Mouse (Mus musculus) skeletal muscle tissue, adult 2 months (tissue): Measurements from ENCODE around the gene Fahd2a.

Experiments used
- DNase-seq: peaks from one replicate; pipeline ENCODE4 v3.0.0-alpha.2; 2012; ENCODE audit warnings: low read depth, low spot score

Gene Fahd2a

GRCm38 (mm10) chr2:127444055-127444789, at the start of gene Fahd2a:
Gene Fahd2a, minus strand, starts transcription at chr2:127444565.
- DNase-seq = peak; percentile 87

GRCm38 (mm10) chr2:127484476-127485170, 40.3 kb upstream of the Fahd2a start:
- peak; percentile 38 for DNase-seq

DNA sequence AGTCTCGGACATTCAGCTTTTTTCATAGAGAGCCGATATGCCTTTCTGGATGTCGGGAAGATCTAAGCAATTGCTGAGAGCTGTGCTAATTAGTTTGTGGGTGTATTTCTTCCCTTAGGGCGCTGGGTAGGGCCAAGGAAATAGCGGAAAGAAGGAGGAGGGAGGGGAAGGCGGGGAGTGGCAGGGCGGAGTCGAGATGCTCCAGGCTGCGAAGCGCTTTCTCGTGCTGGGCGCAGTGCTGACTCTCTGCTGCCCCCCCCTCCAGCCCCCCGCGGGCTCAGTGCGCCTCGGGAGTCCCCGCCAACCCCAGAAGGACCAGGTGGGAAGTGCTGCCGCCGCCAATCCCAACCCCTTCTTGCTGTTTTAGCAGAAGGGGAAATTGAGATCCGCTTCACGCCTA, 38.6 kb upstream of the Fahd2a start:
- no peak for DNase-seq

DNA sequence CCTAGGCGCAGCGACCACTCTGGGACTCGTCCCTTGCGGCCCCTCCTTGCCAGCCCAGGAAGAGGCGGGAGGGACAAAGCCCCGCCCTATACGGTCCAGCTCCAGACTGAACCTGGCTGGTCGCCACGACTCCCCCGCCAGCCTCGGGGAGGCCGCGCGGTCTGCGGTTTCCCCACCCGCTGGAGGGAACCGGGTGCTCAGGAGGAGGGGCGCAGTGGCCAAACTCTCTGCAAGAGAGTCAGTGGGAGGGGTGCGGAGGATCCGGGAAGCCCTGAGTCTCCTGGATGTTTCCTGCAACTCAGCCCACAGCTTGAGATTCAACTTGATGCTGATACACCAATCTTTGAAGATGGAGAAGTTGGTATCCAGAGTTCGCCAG, 38.2 kb upstream of the Fahd2a start:
- DNase-seq = peak; percentile 43

- DNase-seq = no peak
These were observed 37.6 kb upstream of the Fahd2a start for GRCm38 (mm10) chr2:127481841-127482532.

DNA sequence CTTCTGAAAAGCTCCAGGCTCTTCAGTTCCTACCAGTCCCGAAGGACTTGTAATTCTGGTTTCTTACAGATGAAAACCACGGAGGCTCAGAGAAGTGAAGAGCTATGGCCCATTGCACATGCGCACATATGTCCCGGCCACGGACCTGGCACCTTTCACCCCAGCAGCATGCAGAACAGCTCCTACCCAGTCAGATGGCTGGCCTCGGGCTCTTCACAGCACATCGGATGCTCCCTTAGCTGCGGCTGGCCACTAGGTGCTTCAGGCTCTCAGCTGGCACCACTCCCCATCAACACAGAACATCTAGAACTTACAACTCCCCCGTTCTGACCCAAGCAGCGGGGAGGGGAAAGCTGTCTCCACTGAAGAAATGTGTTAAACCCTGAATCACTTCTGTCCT, 35.4 kb upstream of the Fahd2a start:
- DNase-seq = no peak

- no peak for DNase-seq
These were observed 34.8 kb upstream of the Fahd2a start for GRCm38 (mm10) chr2:127479210-127479609.

- no peak for DNase-seq
These were observed 27.9 kb upstream of the Fahd2a start for GRCm38 (mm10) chr2:127472279-127472678.

DNA sequence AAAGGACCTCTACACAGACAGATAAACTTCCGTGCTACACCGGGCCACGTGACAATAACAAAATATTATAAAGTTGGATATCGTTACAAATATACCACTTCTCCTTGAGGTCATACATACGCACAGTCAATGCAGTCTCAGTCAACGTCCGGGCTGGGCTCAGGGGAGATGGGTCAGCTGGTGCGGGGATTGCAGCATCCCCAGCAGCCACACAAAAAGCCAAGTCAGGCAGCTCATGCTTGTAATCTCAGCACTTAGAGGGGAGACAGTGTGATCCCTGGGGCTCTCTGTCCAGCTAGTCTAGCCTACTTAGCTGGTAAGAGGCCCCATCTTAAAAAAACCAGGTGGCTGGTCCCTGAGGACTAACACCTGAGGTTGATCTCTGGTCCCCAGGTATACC, 26.9 kb upstream of the Fahd2a start:
- DNase-seq = no peak

- no peak for DNase-seq
These were observed 26.3 kb upstream of the Fahd2a start for GRCm38 (mm10) chr2:127470661-127471060.

GRCm38 (mm10) chr2:127470183-127470582, 25.8 kb upstream of the Fahd2a start:
- no peak for DNase-seq

GRCm38 (mm10) chr2:127462314-127462713, 17.9 kb upstream of the Fahd2a start:
- DNase-seq = peak; percentile 68

GRCm38 (mm10) chr2:127461351-127461750, 17.0 kb upstream of the Fahd2a start:
- DNase-seq = no peak

DNA sequence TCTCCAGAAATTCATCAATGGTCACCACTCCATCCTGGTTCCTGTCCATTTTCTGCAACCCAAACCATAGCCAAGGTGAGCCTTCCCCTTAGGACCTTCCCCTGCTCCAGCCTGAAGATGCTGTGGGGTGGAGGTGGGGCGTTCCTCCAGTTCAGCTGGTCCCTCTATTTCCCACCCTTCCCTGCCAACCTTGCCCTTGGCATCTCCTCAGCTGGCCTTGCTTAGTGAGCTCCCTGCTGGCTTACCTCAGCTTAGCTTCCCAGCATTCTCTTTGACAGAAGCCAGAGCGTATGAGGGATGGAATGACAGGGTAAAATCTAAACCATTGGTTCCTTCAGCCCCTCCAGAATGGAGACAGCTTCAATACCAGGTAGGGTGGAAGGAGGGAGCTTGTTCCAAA, 15.0 kb upstream of the Fahd2a start:
- no peak for DNase-seq

GRCm38 (mm10) chr2:127453764-127454163, 9.4 kb upstream of the Fahd2a start:
- DNase-seq = peak; percentile 46

DNA sequence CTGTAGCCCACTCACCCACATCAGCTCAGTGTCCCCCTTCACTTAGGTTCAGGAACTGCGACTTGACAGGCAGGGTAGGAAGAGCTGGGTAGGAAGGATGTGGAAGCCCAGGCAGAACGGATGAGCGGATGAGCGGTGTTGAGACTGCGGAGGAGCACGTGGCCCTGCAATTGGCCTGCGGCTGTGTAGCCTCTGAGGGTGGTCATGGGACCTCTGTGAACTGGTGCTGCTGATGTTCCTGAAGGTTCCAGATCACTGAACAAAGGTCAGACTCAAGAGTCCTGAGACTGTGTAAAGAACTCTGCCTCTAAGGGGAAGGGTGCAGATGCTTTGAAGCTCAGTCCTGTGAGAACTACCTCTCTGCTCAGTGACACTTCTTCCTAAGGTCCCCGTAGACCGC, 8.8 kb upstream of the Fahd2a start:
- DNase-seq = no peak

DNA sequence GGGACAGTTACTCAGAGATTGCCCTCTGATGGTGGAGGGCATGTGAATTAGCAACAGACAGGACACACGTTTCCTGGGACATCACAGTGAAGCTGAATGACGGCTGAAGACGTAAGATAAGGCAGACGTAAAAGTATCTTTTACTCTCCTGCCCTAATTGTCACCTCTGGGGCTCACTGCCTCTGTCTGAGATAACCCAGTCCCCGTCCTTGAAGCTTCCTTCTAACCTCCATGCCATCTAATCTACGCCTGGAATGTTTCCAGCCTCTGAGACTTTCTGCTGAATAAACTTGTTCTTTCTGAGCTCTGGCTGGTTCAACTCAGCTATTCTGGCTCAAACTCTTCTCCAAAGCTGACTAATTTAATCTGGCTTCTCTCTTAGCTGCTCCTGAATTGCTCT, 7.4 kb upstream of the Fahd2a start:
- DNase-seq = no peak

DNA sequence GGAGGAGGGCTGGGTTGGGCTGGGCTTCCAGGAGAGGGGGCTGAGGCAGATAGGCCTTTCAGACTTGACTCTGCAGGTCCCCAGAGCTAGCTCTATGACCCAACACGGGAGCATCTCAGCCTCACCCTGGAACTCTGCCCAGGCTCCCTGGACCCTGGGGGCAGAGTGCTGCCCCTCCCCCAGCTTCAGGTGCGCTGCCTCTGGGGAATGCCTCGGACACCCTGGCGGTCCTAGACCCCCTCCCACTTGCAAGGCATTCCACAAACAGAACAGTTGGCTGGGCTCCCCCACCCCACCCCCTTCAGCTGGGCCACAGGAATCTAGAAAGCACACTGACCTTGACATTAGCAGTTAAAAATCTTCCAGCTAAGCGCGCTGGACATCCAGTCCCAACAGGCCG, 5.3 kb upstream of the Fahd2a start:
- no peak for DNase-seq

DNA sequence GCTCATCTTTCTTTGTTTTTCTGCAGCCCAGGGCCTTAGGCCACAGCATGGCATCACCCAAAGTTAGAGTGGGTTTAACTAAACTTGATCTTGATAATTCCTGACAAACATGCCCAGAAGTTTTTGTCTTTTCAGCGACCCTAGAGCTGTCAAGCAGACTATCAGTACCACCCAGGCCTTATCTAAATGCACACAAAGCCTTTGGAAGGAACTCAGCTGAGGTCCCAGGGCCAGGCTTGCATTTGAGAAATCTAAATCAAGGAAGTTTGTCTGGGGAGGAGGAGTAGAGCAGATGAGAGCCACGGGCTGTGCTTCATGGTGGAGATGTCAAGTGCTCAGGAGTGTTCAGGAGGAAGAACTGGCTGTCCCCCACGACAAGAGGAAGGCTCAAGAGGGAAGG, 2.5 kb upstream of the Fahd2a start:
- DNase-seq = no peak

DNA sequence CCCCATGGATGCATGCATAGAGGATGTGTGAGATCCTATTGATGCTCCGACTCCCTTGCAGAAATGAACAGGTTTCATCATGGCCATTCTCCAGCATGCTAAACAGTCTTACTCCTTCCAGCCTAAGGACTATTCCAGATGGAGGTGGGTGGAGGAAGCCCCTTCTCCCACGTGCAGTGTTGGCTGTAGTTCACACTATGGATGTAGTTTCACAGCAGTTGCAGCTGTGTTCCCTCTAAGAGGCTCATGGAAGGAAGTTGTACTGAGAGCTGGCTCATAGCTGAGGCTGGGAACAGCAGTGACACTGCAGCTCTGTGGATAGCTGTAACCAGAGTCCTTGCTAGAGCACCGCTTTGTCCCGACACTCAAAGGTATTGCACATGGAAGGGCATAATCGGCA, 6.7 kb downstream of the Fahd2a start:
- DNase-seq = no peak

- DNase-seq = no peak
These were observed 8.8 kb downstream of the Fahd2a start for GRCm38 (mm10) chr2:127435554-127435953.

- DNase-seq = no peak
These were observed 9.2 kb downstream of the Fahd2a start for GRCm38 (mm10) chr2:127435135-127435534.
